Mouse (Mus musculus): Measurements from ENCODE around the gene Bphl. TPM values are rescaled to one million over a fixed set of nuclear protein-coding genes. Genes with fewer than 3 reads are reported as not detected.
A peak's percentile ranks its signal among the peaks of the same experiment; 100 is the strongest.
"Not testable (repeated sequence)": the region's sequence is repeated elsewhere in the genome, so short reads cannot be mapped to it uniquely, and the experiment has no call there.

Bphl gene
- total RNA-seq, 2 experiments from 2014 or later: 23.2 to 34.9 TPM

- DNase-seq (ENCODE audit: low spot score in 2 of 2): no peak
These were observed 13.1 kb downstream of the Bphl start for GRCm38 (mm10) chr13:34050479-34050878.

- no peak for DNase-seq (ENCODE audit: low spot score in 2 of 2)
These were observed 14.3 kb downstream of the Bphl start for GRCm38 (mm10) chr13:34051692-34052091.

- no peak for DNase-seq (ENCODE audit: low spot score in 2 of 2)
These were observed 16.4 kb downstream of the Bphl start for GRCm38 (mm10) chr13:34053673-34054282.

GRCm38 (mm10) chr13:34054391-34054790, 17.0 kb downstream of the Bphl start:
- DNase-seq (ENCODE audit: low spot score in 2 of 2): no peak

GRCm38 (mm10) chr13:34054983-34055382, 17.6 kb downstream of the Bphl start:
- DNase-seq (ENCODE audit: low spot score in 2 of 2): no peak

GRCm38 (mm10) chr13:34057252-34057651, 19.9 kb downstream of the Bphl start:
- no peak for DNase-seq (ENCODE audit: low spot score in 2 of 2)

GRCm38 (mm10) chr13:34060061-34060460, 22.7 kb downstream of the Bphl start:
- DNase-seq (ENCODE audit: low spot score in 2 of 2): no peak

- DNase-seq (ENCODE audit: low spot score in 2 of 2): no peak
These were observed 25.1 kb downstream of the Bphl start for GRCm38 (mm10) chr13:34062466-34062865.

- peak in 1 of 2 experiments; percentile 29 for DNase-seq (ENCODE audit: low spot score in 2 of 2)
These were observed 29.0 kb downstream of the Bphl start for GRCm38 (mm10) chr13:34066351-34066750.

GRCm38 (mm10) chr13:34070296-34070695, 32.9 kb downstream of the Bphl start:
- DNase-seq (ENCODE audit: low spot score in 2 of 2): no peak

- DNase-seq (ENCODE audit: low spot score in 2 of 2): no peak
These were observed 34.4 kb downstream of the Bphl start for GRCm38 (mm10) chr13:34071836-34072235.

- no peak for DNase-seq (ENCODE audit: low spot score in 2 of 2)
These were observed 35.5 kb downstream of the Bphl start for GRCm38 (mm10) chr13:34072847-34073246.

GRCm38 (mm10) chr13:34074441-34074840, 37.0 kb downstream of the Bphl start:
- not testable (repeated sequence) for DNase-seq (ENCODE audit: low spot score in 2 of 2)

- not testable (repeated sequence) for DNase-seq (ENCODE audit: low spot score in 2 of 2)
These were observed 38.5 kb downstream of the Bphl start for GRCm38 (mm10) chr13:34075893-34076292.

- peak in 1 of 2 experiments; percentile 25 for DNase-seq (ENCODE audit: low spot score in 2 of 2)
These were observed 39.4 kb downstream of the Bphl start for GRCm38 (mm10) chr13:34076561-34077491.

- peak; percentile 96 to 97 for DNase-seq (ENCODE audit: low spot score in 2 of 2)
These were observed 40.3 kb downstream of the Bphl start, which contains the start of gene Tubb2a for GRCm38 (mm10) chr13:34077492-34078271. Gene Tubb2a, minus strand, starts transcription at chr13:34078007.

- DNase-seq (ENCODE audit: low spot score in 2 of 2): no peak
These were observed 41.3 kb downstream of the Bphl start for GRCm38 (mm10) chr13:34078500-34079280.

- DNase-seq (ENCODE audit: low spot score in 2 of 2): no peak
These were observed 42.4 kb downstream of the Bphl start for GRCm38 (mm10) chr13:34079801-34080200.

GRCm38 (mm10) chr13:34081926-34082325, 44.5 kb downstream of the Bphl start:
- DNase-seq (ENCODE audit: low spot score in 2 of 2): no peak

GRCm38 (mm10) chr13:34084026-34084750, 46.8 kb downstream of the Bphl start:
- peak in 1 of 2 experiments; percentile 32 for DNase-seq (ENCODE audit: low spot score in 2 of 2)

Measured in gastrocnemius, postnatal 4 days (tissue).